In the genomic region with DNA sequence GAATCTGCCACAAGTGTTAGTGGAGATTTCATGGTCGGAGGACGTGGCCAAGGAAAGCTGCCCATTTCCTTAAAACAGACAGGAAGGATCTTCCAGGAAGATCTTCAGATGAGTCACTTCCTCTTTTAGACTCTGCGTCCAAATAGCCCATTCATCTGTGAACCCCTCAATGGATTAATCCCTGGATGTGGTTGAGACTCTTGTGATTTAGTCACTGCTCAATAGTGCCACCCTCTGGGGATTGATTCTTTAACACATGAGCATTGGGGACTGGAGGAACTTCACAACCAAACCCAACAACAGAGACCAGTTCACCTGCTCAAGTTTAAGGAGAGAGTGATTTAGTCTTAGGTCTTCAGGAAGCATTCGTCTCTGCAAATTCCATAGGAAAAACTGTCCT, we compare ENCODE assay signal across 7 mouse cellular contexts.
DNase-seq lines count a peak whose midpoint lies in the region; TF ChIP-seq lines count a peak whose summit lies in the region.

No protein-coding gene starts in this region.

- no peaks in the 10 kb centered on the region for H3K36me3 ChIP-seq in ES-E14 (ENCODE audit: control insufficient read depth, insufficient read depth, low read length, poor library complexity, severe bottlenecking)

- in situ Hi-C loops in ES-E14 (cut with MboI; ENCODE audit: low sequenced_read_pairs in 2 of 2, unreplicated experiment in 2 of 2): loop anchor here in 1 of 2 experiments (25.0 kb wide), 1 partner anchor 531 kb away; no protein-coding TSS in a partner anchor

- no peak overlapping the region for H3K9ac ChIP-seq in ES-E14 (ENCODE audit: insufficient read depth, low read depth, low read length, poor library complexity, severe bottlenecking)

- H3K4me3 ChIP-seq in ES-E14 (ENCODE audit: insufficient read depth in 1 of 2, low read depth in 1 of 2, low read length in 2 of 2, poor library complexity in 1 of 2, severe bottlenecking in 1 of 2): no peak overlapping the region

- H3K27ac ChIP-seq in ES-E14 (ENCODE audit: insufficient read depth, low read depth, low read length, poor library complexity, severe bottlenecking): no peak overlapping the region

- peak; percentile 22 for DNase-seq in kidney, adult 18-20 months
- no peak for DNase-seq in kidney, adult 11 months
- DNase-seq in ES-E14 (ENCODE audit: low read depth, low spot score): peak; percentile 9
- DNase-seq in c-Kit-positive CD71-negative TER-119-negative erythroid progenitor cells, embryonic 14.5 days (ENCODE audit: low read depth): peak; percentile 9
- DNase-seq in kidney, postnatal 10 days: peak; percentile 43
- peak; percentile 50 to 63 for DNase-seq in right cerebral cortex, adult 2 months (ENCODE audit: low spot score in 2 of 2)
- no peak for DNase-seq in urinary bladder, adult 2 months (ENCODE audit: low spot score)

- H3K4me1 ChIP-seq in ES-E14 (ENCODE audit: control insufficient read depth in 2 of 2, insufficient read depth in 2 of 2, low read length in 2 of 2, poor library complexity in 1 of 2): no peaks in the 10 kb centered on the region

- no peaks in the 10 kb centered on the region for H3K9me3 ChIP-seq in ES-E14 (ENCODE audit: control insufficient read depth, insufficient read depth, low read depth, low read length)

TF ChIP-seq in ES-E14, 5 proteins besides CTCF, POLR2A, EP300 and RAD21:
- TF ChIP-seq ZC3H11A (IDR thresholded peaks at IDR 0.05; ENCODE audit: borderline replicate concordance, low read depth, low read length) (0 out of 2 replicates have a peak, but pooled peaks have one; percentile 4), HCFC1 (IDR thresholded peaks at IDR 0.05; ENCODE audit: borderline replicate concordance, insufficient read depth, low read length) (no peak)

Comparison
In these comparisons a context has a peak if more than half of its experiments do, and no peak if none do; other contexts are left out.
1. DNase-seq: peak in kidney, adult 18-20 months (single experiment), ES-E14 (single experiment), c-Kit-positive CD71-negative TER-119-negative erythroid progenitor cells, embryonic 14.5 days (single experiment), kidney, postnatal 10 days (single experiment) and right cerebral cortex, adult 2 months (2 of 2); none in kidney, adult 11 months (single experiment) and urinary bladder, adult 2 months (single experiment).